Mouse (Mus musculus) 416B (cell line): Measurements from ENCODE around the gene Ahr.

ENCODE experiments used
- DNase-seq: peaks from one replicate; pipeline ENCODE4 v3.0.0; 2011; ENCODE audit warnings: low read depth

Gene Ahr

DNA sequence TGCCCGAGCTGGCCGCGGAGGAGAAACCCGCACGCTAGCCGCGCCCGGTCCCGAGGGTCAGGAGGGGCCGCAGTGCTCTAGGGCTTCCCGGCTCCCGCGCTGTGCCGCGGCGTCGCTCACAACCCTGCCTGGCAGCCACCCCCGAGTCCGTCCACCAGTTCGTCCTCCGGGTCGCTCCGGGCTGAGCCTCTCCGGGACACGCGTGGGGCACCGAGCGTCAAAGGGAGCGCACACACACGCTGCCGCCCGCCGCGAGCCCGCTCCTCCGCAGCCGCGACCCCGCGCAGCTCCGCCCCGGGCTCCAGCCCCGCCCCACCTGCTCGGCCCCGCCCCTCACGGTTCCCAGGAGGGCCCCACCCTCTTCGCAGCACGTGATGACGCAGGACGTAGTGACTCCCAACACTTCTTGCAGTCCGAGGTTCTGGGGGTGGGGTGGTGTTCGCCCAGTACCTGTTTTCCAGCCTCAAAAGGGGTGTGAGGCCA, at the start of gene Ahr:
TSS of gene Ahr (minus strand) at position 285 of the 483 bp plus-strand sequence.
- DNase-seq: no peak

DNA sequence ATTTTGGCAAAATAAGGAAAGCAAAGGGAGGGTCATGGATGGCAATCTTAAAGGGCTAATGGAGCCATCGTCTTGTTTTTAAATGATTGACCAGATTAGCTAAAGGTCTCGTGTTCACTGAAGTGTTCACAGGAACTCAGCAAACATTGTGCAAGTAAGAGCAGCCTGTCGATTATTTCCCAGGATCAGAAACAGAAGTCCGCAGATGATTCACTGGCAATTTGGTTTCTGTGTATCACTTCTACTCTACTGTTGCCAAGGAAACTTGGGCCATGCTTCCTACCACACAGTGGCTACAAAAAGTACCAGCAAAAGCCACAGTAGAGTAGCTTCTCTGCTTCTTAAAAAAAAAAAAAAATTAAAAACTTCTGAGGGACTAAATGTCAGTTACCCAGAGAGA, 44.0 kb upstream of the Ahr start:
- no peak for DNase-seq

DNA sequence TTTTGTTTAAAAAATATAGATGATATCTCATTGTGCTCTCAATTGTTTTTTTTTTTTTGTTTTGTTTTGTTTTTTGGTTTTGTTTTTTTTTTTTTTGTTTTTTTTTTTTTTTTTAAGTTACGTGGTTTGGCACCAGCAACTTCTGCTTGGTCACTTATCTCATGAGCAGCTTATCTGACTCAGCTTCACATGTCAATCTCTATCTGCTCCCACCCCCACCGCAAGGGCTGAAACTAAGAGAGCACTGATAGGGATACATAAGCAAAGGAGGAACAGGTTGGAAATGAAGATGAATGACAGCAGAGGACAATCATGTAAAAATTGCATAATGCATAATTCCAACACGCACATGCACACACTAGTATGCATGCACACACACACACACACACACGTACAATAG, 41.3 kb upstream of the Ahr start:
- DNase-seq: no peak

DNA sequence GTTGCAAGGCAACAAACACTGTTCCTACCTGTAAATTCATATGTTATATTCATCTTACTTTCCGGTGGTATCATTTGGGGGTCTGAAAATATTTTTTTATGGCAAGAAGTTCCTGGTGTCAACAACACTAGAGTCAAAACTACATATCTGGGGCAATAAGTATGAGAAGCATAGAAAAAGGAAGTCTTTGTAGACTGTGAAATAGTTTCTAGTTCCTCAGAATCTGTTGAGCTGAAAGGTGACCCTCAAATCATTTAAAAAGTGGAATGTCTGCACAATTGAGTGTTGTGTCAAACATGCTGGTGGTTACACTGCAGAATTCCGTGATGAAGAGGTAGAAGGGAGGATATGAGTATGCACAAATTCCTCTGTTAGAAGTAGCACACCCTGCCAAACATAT, 38.9 kb upstream of the Ahr start:
- DNase-seq: no peak

DNA sequence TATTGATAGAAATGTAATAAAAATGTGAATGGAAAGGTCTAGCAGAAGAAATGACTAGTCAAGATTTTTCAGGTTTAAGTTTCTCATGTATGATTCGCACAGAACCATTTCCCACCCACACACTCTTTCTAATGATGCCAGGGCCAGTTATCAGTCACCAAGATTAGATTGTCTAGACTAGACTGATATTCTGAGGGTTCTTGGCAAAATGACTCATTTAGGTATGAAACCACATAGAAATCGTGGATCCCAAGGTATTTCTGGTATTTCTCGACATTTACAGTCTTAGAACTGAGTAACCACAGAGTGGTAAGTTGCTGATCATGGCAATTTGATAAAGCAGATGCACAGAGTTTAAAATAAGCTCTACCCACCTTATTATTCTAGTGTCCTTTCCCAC, 28.0 kb upstream of the Ahr start:
- no peak for DNase-seq

DNA sequence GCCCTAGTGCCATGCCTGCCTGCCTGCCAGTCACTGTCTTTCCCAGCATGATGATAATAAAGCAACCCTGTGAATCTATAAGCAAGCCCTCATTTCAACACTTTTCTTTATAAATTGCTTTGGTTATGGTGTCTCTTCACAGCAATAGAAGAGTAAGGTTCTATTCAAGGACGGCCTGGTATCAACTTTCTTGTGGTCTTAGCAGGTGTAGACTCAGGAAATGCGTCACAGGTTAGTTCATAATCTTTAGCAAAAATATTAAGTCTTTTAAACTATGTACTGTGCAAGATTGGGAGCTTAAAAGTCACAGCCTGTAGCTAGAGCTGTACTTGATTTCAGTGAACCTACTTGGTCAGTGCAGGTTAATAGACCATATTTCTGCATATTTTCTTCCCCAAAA, 24.0 kb upstream of the Ahr start:
- no peak for DNase-seq

DNA sequence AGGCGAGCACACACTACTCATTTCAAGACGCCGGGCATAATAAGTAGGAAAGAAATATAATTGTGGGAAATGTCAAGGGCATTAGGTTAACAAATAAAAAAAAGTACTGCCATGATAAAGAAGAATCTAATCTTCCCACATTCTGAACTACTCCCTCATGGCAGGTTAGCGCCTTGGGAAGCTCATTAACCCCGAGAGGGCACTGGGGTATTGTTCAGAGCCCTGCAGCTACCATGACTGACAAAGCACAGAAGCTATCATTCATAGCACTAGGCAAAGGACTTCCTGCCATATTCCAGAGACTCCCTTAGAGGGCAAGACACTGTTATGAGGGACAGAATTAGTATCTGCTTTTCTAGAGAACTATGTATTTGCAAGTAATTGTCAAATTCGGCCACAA, 21.1 kb upstream of the Ahr start:
- no peak for DNase-seq

DNA sequence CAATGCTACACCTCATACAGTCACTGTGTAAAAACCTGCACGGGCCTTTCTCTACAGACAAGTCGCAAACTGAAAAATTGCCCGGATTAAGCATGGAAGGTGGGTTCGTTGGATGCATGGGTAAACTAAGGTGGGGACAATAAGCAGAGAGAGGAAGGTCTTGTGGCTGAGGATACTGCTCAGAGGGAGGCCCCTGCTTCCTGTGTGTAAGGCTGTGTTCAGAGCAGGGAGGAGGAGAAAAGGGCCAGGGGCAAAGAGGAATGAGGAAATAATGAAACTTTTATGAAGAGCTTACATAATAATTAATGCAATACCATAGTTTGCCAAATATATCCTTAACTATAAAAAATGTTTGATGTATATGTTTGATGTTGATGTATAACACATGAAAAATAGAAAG, 19.5 kb upstream of the Ahr start:
- DNase-seq: no peak

DNA sequence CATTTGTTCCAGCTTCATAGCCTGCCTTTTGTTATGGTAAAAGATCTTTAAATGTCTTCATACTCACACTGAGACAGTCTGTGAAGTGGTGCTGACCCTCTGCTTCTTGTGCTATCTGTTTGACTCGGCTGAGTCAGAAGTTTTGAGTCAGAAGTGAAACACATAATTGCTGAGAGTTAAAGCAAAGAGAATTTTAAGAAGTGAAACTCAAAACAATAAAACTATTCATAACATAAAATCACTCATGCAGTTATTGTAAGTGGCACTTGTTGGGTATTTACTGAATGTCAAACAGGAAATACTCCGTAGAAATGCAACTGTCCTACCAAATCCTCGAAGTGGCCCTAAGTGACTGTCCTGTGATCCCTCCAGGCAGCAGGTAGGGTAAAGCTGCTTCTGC, 18.3 kb upstream of the Ahr start:
- no peak for DNase-seq

DNA sequence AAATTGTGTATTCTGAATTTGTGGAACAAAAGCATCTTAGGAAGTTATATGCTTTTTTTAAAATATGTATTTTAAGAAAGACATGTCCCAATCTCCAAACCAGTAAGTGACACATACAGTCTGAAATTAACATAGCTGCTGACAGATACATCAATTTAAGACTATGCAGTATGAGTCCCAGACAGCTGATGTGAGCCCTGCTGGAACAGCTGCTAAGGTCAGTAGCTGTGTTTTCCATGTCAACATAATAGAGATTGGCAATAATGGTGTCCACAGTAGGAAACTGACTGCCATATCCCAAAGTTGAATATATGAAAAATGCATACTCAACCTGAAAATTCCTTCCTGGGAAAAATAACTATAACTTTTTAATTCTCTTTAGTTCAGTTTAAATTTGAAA, 15.5 kb upstream of the Ahr start:
- DNase-seq: no peak

DNA sequence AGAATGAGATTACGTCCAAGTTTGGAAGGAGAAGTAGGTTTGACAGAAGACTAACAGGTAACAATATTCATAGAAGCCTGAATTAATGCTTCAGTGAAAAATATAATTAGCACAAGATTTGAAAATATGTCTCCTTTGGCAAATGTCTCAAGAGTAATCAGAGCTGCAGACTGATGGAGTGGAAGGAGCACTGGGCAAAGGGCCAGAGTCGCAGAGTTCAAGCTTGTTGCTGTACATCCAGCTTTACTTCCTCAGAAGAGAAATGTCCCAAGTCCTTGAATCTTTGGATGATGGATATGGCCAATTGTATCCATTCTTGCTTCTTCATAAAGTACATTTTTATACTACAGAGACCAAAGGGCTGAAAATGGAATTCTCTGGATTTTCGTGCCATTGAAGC, 8.0 kb upstream of the Ahr start:
- DNase-seq: no peak

DNA sequence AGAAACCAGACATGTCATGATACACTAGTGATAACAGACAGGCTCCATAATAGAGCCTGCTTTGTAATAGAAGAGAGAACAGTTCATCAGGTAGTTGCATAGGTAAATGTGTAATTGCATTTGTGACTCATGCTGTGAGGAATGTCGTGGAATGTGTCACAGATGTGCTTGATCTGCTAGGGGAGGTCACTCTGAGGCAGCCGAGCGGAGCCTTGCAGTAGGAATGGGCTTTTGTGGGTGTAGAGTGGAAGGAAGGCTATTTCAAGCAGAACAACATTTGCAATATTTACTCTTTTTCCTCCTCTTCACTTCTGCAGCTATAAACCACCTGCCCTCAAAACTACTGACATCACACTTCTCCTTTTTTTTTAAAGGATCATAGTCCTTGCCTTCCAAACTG, 4.0 kb upstream of the Ahr start:
- no peak for DNase-seq

DNA sequence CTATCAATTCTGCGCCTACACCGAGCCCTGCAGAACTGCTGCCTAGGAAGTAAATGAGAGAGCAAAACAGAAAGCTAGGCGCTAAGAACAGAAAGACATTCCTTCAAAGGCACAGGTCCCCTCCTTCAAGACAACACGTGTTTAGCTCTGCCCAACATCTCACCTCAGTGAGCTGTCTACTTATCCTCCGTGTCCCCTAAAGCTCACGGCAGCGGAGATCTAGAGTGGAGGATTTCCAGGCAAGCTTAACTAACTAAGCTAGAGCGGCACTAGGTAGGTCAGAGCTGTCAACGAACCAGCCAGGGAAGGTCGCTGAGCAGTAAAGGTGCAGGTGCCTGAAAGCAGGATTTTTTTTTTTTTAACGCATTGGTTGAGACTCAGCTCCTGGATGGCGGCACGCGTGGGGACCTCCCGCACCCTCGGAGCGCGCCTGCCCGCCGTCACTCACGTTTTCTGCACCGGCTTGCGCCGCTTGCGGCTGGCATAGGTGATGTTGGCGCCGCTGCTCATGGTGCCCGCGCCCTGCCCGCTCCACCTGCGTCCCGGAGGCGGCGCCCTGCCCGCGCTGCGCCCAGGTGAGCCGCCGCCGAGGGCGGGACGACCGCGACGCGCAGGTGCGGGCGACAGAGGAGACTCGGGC, 604 bp downstream of the Ahr start:
- DNase-seq: no peak

DNA sequence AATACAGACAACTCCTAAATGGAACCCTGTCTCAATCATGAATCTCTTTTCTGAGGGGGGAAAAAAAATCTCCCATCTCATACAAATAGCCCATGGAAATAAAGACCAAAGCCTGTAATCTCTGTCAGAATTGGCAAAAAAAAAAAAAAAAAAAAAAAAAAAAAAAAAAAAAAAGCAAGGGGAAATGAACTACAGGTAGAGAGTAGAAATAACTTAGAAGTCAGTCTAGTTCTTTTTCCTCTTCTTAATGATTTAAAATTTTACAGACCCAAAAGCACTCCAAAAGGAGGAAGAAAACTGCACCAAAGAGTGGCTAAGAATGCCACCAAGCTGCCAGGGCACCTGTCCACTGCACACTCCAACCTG, 1.1 kb downstream of the Ahr start:
- no peak for DNase-seq

DNA sequence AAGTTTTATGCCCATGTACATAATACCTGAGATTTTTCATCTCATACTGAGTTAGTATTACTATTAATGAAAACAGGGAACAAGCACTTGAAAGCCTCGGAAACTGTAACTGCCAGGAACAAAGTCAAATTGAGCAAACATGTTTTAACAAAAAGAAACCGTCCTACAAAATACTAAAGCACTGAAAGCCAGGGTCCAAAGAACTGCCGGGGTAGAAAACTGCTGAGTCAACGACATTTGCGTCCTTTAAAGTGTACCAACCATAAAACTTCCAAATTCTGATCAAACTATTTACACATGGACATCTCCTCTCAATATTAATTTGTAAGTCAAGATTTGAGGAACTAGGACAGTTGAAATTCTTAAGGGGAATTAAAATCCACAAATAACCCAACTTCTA, 1.7 kb downstream of the Ahr start:
- DNase-seq: no peak

DNA sequence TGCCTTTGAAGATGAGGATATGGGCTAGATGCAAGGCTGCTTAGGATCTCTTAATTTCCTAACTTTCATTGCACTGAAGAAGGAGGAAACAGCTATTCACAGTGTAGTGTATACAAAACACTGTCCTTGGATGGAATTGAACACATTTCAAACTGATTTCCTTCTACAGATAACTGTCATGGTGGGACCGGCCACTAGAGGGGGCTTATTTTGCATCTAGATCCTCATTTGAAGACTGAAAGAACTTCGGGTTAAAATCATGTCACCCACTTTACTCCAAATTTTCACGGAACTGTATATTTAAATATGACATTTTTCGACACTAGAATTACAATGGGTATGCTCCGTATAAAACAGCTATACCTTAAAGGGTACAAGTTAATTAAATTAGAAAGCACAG, 2.7 kb downstream of the Ahr start:
- DNase-seq: peak; percentile 53

DNA sequence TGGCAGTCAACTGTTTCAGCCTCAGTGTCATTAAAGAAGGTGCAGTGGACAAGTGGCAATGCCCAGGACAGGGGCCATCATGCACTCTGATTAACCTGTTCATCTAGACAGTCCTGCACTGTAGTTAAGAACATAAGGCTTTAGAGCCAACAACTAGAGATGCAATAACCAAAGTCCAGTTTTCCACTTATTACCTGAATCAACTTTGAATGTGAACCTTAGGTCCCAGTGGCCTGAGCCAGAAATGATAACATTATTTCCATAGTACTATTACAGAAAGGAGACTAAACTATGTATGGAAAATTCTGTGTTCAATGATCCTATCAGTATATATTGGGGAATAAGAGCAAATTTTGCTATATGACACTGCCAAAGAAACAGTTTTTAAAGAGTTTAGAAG, 4.3 kb downstream of the Ahr start:
- DNase-seq: no peak

DNA sequence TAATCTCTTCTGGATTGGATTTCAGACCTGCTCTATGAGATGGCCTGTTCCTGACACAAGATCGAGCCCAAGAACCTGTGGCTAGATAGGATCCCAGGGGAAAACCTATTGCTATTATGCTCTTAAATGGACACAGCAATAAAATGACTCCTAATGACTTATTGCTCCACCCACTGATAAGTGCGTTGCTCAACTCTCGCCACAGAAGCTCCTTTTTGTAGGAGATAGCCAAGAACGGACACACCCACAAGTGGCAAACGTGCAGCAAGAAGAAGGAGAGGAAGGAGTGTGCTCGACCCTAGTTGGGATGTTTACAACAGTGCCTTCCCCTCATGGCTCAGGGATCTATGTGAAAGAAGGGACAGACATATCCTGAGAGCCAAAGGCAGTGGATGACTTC, 7.4 kb downstream of the Ahr start:
- DNase-seq: no peak

DNA sequence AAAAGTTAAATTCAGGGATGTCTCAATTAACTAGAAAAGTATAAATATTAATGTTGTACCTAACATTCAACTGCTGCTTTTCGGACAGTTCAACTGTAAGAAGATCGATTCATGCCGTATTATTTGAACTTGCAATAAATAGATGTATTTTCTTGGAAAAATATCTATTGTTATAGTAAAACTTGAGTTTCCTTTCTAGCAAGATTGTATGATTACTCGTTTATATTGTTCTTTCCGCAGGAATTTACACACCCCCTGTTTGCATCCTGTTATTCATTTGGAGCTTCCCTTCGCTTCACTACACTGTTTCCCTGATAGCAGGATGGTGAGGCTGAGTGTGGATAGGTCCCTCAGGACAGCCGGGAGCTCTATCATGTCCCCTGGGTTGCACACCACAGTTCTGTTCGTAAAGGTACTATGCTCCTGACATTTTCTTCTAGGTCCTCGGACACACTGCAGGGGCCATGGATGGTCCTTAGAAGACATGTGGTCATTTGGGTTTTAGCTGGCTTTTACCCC, 12.2 kb downstream of the Ahr start:
- no peak for DNase-seq

DNA sequence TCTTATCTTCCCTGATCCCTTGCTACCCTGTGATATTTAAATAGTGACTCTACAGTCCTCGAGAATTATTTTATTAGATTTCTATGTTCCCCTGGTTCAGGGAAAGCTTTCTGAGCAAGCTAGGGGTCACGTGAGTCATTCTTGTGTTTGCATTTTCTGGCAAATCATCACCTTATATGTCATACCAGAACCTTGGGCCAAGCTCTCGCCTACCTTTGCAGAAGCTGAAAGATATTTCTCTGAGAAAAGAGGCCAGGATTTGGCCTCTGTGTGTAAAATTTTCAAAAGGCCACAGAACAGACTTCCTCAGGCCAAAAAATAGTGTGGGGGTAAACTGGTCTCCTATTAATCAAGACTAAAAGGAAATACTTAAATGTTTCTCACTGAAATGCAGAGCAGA, 19.2 kb downstream of the Ahr start:
- DNase-seq: no peak

DNA sequence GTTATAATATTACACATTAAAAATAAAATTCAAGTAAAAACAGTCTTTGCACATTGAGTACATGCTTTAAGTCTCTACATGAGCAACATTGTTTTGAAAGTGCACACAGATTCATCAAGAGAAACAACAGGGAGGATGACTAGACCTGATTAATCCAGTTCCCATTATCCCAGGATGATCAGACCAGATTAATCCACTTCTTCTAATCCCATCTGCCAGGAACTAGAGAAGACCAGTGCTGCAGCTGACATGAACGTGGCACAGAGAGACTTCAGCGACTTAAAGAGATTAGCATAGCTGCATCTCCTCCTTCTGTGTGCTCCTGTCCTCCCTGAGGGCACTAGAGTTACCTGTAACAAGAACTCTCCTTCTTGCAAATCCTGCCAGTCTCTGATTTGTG, 20.2 kb downstream of the Ahr start:
- no peak for DNase-seq

DNA sequence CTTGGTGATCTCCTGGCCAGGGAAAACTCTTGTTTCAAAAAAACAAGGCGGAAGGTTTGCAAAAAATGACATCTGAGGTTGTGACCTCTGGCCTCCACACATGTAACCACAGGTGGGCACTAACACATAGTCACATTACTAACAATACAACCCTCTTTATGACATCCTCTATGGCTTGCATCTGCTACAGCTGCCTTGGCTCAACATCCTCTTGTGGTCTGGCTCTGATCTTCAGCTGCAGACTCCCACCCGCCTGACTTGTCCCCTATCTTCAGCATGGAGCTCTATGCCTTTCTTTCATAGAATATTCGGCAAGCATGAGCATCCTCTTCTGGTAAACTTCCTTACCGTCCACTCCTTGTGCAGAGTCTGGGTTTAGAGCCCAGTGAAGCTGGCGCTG, 24.1 kb downstream of the Ahr start:
- no peak for DNase-seq

DNA sequence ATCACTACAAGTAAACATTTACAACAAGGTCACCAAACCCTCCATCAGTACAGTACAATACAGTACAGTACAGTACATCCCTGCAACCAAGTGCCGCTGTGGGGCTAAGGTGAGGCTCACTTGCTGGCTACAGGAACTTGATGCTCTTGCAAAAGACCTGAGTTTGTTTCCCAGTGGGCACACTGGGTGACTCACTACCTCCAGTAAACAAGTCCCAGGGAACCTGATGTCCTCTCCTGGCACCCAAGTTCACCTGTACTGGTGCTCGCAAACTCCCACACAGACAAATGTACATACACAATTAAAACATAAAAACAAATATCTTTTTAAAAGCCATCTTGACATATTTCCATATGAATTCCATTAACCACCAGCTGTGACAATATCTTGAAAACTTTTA, 28.5 kb downstream of the Ahr start:
- no peak for DNase-seq

DNA sequence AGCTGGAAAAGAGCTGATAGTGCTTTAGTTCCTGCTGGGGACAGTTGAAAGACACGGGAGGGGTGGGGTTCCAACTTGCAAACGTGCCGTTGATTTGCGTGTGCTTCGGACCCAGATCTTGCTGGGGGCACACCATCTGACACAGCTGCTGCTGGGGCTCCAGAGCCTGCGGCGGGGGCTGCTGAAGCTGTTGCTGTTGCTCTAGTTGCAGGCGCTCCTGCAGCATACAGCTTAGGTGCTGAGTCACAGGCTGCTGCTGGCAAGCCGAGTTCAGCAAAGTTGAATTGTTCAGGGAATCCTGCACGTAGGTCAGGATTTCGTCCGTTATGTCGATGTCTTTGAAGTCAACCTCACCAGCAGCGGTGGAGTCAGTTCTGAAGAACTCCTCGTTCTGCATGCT, 30.8 kb downstream of the Ahr start:
- DNase-seq: no peak

DNA sequence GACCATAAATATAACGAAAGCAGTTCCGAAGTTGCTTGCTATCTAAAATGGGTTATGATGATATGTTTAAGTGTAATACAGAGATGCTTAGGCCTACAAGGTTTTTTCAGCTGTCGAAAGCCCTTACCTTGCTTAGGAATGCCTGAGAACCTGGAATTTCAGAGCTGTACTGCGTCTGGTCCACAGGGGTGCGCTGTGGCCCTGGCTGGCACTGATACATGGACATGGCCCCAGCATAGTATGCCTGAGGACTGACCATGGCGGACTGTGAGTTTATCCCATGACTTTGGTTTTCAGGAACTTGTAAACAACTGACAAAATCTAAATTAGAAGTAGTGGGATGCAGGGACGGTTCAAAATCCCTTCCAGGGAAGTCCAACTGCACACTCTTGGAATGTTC, 31.3 kb downstream of the Ahr start:
- DNase-seq: no peak
